Mouse (Mus musculus) G1E (cell line): ENCODE data around the gene Ppm1l.

Experiments used
- CTCF ChIP-seq: IDR thresholded peaks from 2 replicates; pipeline ENCODE4 v1.5.1; 2012; ENCODE audit warnings: low read depth, low read length, inconsistent platforms, mixed read lengths
- GATA1 ChIP-seq: IDR thresholded peaks from 2 replicates; pipeline ENCODE4 v1.6.1; 2012; ENCODE audit warnings: borderline replicate concordance, low read length, inconsistent platforms, mixed read lengths
- POLR2AphosphoS5 ChIP-seq: IDR thresholded peaks from 2 replicates; pipeline ENCODE4 v1.6.1; 2012; ENCODE audit warnings: low read depth, low read length, inconsistent platforms; ENCODE audit not compliant: insufficient replicate concordance
- TAL1 ChIP-seq: conservative IDR thresholded peaks from 2 replicates; pipeline ENCODE4 v1.6.1; 2012; ENCODE audit warnings: low read depth, low read length, inconsistent platforms, mixed read lengths

DNA sequence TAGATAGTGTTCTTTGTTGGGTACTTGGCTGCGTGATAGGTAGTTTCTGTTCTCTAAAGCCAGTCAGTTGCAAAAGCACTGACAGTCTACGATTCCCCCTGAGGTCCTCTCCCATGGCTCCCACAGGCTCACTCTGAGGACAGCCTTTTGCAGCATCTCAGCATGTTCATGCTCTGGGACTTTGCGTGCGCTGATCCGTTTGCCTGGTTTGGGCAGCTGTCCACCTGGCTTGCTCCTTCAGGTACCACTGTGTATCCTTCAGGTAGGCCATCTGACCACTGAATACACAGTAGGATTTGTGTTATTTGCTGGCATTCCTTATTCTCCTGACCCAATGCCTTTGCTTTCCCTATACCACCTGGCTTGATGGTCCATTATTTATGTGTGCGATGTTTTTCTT, 33.3 kb downstream of the Ppm1l start:
- TF ChIP-seq CTCF (no peak), GATA1 (no peak), POLR2AphosphoS5 (no peak), TAL1 (no peak)
